Mouse (Mus musculus): ENCODE results near the gene Rxrg. TPM values are rescaled to one million over a fixed set of nuclear protein-coding genes. Genes with fewer than 3 reads are reported as not detected.

Gene Rxrg
- total RNA-seq (2021): 10 to 100 TPM; 26.4 to 31.0 TPM
- long read RNA-seq, experiment 1, transcript Rxrg-202 (9 exons, 1,630 nt): major isoform, 19 of 35 reads
- long read RNA-seq, experiment 1, transcript Rxrg-201 (10 exons, 2,110 nt): minor isoform, 15 of 35 reads
- long read RNA-seq, experiment 1, partial matches to known transcripts: 1 of 35 reads
- long read RNA-seq, experiment 1, other reads (novel, unspliced or antisense): 0 of 35 reads
- long read RNA-seq, experiment 2, transcript Rxrg-201 (10 exons, 2,110 nt): minor isoform, 9 of 34 reads
- long read RNA-seq, experiment 2, transcript Rxrg-202 (9 exons, 1,630 nt): major isoform, 24 of 34 reads
- long read RNA-seq, experiment 2, partial matches to known transcripts: 1 of 34 reads
- long read RNA-seq, experiment 2, other reads (novel, unspliced or antisense): 0 of 34 reads

DNA sequence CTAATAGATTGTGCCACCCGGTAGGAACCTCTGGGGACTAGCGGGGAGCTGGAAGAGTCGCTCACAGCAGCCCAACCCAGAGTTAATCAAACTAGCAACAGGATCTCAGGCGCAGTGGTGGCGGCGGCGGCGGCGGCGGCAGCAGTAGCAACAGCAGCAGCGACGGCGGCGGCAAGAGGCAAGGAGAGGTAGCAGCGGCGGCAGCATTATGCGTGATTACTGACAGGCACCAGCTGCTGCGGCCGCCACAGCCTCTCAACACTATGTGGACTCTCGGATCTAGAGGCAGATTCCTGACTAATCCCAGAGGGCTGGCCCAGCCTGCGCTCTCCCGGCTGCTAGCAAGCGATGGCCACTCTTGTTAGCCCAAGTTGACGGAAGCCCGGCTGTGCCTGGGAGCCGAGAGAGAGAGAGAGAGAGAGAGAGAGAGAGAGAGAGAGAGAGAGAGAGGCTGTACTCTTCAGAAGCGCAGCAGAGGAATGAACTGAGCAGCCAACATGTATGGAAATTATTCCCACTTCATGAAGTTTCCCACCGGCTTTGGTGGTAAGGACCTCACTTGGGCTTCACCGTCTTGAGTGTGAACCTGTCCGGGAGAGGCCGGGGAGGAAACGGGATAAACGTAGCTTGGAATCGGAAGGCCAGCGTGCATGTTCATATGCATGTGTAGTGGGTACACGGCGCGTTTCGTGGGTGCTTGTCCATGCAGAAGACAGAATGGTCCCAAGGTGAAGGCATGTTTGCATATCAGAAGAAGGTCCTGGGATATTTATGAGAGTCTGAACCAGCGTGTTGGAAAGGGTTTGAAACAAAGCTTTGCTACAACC is at the start of gene Rxrg:
TSS of gene Rxrg (plus strand) at position 130 of the 827 bp plus-strand sequence.
- DNase-seq: peak; percentile 63
- intact Hi-C loops (cut with DNase I; ENCODE audit: low total_unique reads): no loop called here

DNA sequence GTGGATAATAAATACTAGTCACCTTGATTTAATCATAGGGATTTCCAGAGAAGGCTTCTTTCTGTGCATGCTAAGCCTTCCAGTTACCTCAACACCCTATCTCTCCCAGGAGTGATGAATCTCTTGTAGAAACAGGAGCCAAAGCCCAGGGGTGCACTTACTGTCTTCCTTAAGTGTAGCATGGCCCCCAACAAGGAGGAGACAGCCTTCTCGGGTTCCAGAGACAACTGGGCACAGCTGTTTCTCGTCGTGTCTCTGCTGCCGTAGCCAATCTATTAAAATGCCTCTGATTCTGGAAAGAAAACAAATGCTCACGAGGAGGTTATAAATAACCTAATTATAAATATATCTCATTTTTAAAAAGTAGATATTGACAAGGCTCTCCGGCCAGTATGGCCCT is 48.9 kb upstream of the Rxrg start:
- intact Hi-C loops (cut with DNase I; ENCODE audit: low total_unique reads): no loop called here
- no peak for DNase-seq

DNA sequence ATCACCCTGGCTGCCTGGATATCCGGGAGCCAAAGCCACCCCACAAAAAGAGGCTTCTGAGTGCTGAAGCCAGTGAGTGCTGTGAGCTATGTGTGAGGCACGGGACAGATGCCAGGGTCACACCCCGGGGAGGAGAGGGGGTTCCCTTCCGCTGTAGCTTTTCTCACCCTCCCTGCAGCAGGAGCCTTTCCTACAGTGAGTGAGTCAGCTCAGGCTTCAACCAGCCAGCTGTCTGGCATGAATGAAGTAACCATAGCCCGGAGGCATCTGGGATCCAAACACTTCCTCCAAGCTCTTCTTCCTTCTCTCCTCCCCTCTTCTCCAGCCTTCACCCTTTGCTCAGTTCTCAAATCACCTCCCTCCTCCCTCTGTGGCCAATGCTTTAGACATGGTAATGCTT is 46.6 kb upstream of the Rxrg start:
- intact Hi-C loops (cut with DNase I; ENCODE audit: low total_unique reads): no loop called here
- DNase-seq: peak; percentile 65

DNA sequence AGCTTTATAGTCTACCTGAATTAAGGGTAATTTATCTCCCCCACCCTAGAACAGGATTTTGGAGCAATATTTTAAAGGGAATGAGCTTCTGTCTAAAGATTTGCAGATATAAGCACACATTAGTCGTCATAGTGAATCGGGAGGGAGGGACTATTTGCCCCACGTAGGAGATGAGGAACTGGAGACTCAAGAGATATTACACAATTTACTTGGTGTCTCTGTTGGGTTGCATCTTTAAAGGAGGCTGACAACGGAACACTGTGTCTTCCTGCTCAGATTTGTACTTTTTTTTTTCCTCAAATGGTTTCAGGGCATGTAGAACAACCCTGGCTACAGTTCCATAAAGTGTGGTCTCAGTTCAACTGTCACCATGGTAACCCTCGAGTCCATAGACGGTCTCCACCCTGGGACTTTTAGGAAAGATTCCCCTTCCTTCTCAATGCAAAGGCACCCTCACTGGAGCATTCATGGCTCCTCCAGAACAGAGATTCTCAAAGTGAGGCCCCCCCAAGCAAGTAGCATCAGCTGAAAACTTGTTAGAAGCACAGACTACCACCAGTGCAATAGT is 44.1 kb upstream of the Rxrg start:
- no peak for DNase-seq
- intact Hi-C loops (cut with DNase I; ENCODE audit: low total_unique reads): no loop called here

DNA sequence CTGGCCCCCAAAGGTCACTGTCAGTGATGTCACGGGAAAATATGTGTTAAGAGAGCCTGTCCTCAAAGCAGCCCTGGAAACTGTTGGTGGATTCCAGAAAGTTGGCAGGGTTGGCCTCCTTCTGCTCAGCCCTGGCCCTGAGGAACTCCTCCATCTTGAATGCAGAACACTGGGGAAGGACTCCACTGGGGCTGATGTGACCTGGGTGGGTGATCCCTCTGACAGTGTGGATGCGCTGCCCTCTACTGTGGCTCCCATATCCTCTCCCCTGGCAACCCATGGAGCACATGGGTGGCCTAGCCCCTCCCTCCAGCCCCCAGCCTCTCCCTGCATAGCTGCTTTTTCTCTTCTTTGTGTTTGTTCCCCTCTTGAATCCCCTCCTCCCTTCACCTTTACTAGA is 31.6 kb upstream of the Rxrg start:
- intact Hi-C loops (cut with DNase I; ENCODE audit: low total_unique reads): no loop called here
- DNase-seq: no peak

DNA sequence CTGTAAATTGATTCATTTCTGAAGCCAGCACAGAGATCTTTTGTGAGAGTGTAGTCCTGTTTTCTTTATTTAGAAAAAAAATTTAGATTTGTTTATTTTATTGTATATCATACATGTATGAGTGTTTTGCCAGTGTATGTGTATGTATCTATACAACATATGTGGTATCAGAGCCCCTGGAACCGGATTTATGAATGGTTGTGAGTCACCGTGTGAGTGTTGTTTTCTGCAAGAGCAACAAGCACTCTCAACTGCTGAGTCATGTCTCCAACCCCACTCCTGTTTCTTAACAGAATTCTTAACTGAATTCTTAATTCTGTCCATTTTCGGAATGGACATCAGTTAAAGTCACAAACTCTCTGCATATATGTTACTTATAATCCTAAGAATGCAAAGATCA is 19.1 kb upstream of the Rxrg start:
- intact Hi-C loops (cut with DNase I; ENCODE audit: low total_unique reads): no loop called here
- DNase-seq: no peak

DNA sequence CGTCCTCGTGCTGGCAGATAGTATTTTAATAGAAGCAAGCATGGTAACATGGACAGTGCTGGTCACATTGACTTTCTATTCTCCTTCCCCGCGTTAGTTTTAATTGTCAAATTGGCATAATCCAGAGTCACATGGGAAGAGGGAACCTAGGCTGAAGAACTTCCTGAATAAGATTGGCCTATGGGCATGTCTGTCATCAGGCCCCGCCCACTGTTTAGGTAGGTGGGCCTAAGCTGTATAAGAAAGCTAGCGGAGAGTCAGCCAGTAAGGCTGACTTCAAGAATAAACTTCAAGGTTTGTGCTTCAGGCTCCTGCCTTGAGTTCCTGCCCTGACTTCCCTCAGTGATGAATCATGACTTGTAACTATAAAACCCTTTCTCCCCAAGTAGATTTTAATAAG is 15.0 kb upstream of the Rxrg start:
- intact Hi-C loops (cut with DNase I; ENCODE audit: low total_unique reads): no loop called here
- no peak for DNase-seq

DNA sequence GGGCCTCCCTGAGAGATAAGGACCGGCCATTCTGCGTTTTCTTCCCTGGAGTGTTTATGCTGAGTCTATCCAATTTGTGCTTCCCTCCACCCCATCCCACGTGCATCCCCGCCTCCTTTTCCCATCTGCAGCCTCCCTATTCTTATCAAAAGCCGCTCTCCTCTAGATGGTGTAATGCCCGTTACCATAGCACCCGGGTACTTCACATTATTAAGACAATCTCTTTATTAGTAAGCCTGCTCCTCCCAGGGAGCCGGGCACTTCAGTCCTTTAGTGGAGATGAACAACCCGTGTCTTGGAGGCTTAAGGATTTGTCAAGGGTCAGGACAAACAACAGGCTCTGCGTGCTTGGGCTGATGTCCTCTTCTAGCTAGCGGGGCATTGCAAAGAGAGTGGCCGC is 14.3 kb upstream of the Rxrg start:
- no peak for DNase-seq
- intact Hi-C loops (cut with DNase I; ENCODE audit: low total_unique reads): no loop called here

DNA sequence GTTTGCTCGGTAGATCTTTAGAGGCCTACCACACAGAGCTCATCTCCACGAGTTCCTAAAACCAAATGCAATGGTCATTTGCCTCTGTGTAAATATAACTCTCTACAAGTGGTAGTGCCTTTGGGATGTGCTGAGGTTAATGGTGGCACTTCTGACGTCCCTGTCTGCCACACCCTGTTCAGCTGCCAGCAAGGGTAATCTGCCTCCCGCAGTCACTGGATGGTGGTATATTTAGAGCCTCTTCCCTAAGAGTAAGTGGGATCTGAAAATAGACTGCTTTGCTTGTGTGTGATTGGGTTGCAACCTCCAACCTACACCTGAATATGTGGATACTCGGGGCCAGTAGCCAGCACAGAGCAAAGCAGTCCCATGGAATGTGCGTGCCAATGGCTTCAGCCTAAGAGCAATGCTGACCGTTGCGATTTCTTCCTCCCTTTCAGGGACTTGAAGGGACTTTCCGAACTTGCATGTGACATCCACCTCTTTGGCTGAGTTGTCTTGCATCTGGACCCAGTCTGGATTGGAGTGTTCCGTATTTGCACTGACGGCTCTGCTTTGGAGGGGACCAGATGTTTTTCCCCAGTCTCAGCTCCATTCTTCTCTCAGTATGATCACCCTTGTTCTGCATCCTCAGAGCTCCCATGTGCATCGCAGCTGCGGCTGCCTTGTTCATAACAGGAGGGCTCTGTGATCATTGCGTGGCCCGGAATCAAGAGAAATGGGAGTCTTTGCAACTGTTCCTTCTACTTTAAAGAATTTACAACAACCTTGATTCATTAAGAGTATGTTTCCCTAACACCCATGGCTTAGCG is 9.2 kb upstream of the Rxrg start:
- intact Hi-C loops (cut with DNase I; ENCODE audit: low total_unique reads): no loop called here
- no peak for DNase-seq

DNA sequence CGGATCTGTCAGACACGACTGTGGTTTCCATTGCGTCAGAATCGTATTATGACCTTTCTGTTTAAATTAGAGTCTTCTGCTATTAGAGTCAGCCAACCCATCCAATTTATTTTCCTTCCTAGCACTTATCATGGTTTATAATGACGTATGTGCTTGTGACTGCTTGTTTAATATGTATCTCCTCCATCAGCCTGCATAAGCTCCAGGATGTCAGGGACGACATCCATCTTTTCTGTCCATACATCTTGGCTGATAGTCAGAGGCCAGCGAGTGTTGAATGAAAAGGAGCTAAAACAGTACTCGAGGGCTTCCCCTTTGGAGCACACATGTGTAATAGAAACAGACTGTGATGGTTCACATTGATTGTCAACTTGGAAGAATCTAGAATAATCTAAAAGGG is 6.0 kb upstream of the Rxrg start:
- no peak for DNase-seq
- intact Hi-C loops (cut with DNase I; ENCODE audit: low total_unique reads): no loop called here

DNA sequence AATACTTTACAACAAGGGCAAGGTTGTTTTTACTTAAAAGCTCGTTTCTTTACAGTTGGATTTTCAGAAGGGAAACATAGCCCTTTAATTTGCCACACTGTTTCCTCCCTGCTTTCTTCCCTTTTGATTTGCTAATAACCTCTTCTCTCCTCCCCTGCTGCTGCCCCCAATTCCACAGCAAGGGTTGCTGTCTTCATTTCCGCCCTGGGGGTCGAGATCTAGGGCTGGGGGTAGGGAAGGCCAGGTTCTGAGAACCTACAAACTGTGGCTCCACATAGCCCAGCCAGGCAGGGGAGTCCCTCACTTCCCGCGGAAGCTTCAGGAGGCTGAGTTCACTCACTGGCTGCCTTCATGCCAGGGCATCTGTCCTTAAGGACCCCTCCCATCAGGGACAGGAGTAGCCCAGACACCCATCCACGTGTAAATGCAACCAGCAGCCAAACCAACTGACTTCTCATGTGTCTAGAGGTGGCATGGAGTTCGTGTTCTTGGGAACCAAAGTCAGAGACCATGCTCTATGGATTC is 1.1 kb downstream of the Rxrg start:
- intact Hi-C loops (cut with DNase I; ENCODE audit: low total_unique reads): no loop called here
- DNase-seq: no peak

DNA sequence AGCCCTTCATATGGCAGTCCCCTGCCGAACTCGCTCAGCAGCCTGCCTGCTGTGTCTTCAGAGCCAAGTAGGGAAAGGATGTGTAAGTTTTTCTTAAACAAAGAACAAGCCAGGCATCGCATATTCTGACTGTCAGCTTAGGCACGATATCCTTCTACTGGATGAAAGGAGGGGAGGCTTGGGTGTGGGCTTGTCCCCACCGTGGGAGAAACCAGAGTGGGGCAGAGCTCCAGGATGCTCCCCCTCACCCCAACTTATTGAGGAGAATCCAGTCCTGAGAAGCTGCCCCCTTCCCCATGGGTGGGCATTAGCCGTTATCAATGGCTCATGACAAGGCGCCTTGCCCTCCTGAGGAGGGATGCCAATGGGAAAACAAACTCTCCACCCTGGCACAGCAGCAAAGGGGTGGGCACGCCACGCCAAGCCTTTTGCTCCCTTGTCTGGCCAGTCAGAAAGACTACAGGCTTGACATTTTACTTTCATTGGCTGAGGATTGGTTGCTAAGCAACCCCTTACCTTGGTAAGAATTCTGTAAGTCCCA is 10.1 kb downstream of the Rxrg start:
- intact Hi-C loops (cut with DNase I; ENCODE audit: low total_unique reads): no loop called here

DNA sequence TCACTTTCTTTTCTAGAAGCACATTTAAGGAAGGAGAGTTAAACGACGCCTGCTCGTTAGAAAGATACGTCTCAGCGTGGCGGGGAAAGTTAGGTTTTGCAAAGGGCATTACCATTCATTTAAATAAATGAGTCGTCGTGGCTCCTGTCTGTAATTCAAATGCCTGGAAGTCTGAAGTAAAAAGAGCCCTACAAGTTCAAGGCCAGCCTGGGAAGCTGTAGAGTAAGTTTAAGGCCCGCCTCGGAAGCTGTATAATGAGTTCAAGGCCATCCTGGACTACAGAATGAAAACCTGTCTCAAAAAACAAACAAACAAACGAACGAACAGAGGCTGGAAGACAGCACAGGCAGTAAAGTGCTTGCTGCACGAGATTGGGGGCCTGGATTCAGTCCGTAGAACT is 18.9 kb downstream of the Rxrg start:
- DNase-seq: no peak
- intact Hi-C loops (cut with DNase I; ENCODE audit: low total_unique reads): no loop called here

More for the DNA sequence above, 10.1 kb downstream of the Rxrg start:
- DNase-seq: no peak

DNA sequence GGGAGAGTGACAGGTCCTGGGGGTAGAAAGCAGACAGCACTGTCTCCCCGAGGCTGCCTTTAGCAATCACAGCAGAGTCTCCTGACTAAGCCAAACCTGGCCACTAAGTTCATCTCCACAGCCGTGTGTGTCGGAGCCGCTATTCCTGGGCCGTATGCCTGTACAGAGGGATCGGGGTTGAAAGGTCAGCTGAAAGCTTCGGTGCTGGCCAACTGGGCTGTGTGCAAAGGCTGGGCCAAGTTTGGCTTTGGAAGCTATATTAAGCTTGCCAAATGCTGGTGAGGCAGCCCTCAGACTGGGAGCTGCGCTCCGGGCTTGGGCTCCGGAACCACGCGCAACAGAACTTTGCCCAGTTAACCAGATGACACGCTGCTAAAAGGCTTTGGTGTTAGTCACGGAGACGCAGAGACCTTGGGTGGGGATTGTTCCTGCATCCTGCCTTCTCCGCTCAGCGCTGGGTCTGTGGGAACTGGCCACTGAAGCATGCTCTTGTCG is 19.9 kb downstream of the Rxrg start:
- intact Hi-C loops (cut with DNase I; ENCODE audit: low total_unique reads): no loop called here
- DNase-seq: peak; percentile 76

DNA sequence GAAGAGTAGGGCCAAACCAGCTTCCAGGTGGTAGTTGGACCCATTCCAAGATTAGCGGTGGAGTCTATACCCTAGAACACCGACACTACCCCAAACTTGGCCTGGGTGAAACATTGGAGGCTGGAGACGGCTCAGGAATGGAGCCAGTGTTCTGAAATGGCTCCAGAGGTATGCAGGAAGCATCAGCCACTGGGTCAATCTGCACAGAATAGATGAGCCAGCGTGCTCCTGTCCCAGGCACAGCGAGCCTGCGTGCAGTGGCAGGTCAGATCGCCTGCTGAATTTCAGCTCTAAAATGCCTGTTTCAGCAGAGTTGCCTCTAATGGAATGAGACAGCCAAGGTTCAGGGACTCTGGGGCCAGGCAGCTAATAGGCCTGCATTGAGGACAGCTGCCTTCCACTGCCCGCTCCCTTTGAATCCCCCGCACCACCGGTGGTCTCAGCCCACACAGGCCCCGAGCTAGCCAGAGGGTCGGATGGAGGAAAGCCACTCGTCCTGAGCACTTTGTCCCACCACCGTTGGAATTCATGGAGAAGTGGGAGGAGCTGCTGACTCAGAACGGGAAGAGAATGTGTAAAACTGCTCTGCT is 22.1 kb downstream of the Rxrg start:
- intact Hi-C loops (cut with DNase I; ENCODE audit: low total_unique reads): no loop called here

DNA sequence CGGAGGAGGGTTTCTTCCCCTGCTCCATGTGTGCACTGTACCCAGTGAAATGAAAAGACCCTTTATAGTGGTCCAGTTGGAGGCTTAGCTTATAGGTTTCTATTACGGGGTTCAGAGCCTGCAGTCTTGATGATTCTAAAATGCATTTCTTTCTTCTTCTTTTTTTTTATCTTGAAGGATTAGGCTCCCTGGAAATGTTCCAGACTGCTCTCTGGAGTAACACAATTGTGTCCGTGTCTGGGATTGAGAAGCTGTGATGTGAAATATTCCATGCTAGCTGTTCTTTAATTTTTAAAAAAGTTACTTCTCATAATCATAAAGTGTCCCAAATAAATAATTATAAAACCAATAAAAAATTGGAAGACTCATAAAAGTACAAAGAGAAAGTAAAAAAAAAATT is 26.9 kb downstream of the Rxrg start:
- no peak for DNase-seq
- intact Hi-C loops (cut with DNase I; ENCODE audit: low total_unique reads): no loop called here

More for the DNA sequence above, 22.1 kb downstream of the Rxrg start:
- DNase-seq: no peak

DNA sequence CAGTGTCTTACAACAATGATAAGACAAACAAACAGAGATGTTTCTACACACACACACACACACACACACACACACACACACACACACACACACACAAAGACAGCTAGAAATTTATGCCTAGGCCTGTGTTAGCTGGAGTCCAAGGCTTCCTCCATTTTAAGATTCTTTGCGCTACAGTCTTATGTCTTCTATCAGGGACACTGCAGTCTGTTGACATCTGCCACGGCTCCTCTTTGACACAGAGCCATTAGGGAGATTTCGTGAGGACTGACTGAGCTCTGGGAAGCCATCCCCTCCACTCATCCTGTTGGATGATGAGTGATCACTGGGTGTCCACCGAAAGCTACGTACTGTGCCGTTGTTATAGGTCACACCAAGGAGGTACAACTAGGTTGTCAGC is 33.6 kb downstream of the Rxrg start:
- intact Hi-C loops (cut with DNase I; ENCODE audit: low total_unique reads): no loop called here
- DNase-seq: no peak

DNA sequence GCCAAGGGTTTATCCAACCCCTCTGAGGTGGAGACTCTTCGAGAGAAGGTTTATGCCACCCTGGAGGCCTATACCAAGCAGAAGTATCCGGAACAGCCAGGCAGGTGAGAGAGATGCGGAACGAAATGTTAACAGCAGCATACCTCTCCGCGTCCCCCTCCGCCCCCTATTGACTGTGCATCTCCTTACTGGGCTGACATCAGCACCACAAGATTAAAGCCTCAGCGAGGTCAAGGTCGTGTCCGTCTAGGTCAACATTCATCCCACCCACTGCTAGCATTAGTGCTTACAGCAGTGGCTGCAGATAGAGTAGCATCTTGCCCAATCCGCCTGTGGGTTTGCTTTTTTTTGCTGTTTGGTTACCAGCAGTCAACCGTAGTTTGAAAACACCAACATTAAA is 37.5 kb downstream of the Rxrg start:
- intact Hi-C loops (cut with DNase I; ENCODE audit: low total_unique reads): loop anchor here (2.0 kb wide), 1 partner anchor 221 kb away; no protein-coding TSS in a partner anchor
- DNase-seq: no peak

DNA sequence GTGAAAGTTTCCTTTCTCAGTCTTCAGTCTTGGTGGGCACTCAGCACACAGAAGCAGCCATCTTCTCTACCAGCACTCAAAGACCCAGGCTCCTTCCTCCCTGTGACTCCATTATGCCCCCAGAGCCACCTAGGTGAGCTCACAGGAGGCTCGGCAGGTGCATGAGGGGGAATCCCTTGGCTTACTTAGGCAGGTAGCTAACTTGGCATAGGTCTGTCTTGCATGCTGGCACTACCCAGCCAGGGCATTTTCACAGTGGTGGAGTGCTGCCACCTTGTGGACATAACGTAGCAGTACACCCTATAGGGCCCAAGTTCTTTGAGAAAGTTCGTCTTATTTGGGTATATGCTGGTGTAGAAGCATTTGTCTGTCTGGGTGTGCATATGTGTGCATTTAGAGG is 38.8 kb downstream of the Rxrg start:
- peak; percentile 45 for DNase-seq
- intact Hi-C loops (cut with DNase I; ENCODE audit: low total_unique reads): no loop called here
